Mouse (Mus musculus): ENCODE data around the gene Robo2.
"Not testable (repeated sequence)": the region's sequence is repeated elsewhere in the genome, so short reads cannot be mapped to it uniquely, and the experiment has no call there.

Robo2 gene

GRCm38 (mm10) chr16:74089951-74090350 is 321.7 kb downstream of the Robo2 start:
- DNase-seq (ENCODE audit: extremely low read depth, insufficient read length, low spot score) = no peak

- no peak for DNase-seq (ENCODE audit: extremely low read depth, insufficient read length, low spot score)
Observed at GRCm38 (mm10) chr16:74084188-74084587, 327.4 kb downstream of the Robo2 start.

- no peak for DNase-seq (ENCODE audit: extremely low read depth, insufficient read length, low spot score)
Observed at GRCm38 (mm10) chr16:74072671-74073070, 339.0 kb downstream of the Robo2 start.

GRCm38 (mm10) chr16:74070628-74071027 is 341.0 kb downstream of the Robo2 start:
- no peak for DNase-seq (ENCODE audit: extremely low read depth, insufficient read length, low spot score)

GRCm38 (mm10) chr16:74065958-74066357 is 345.7 kb downstream of the Robo2 start:
- DNase-seq (ENCODE audit: extremely low read depth, insufficient read length, low spot score) = no peak

GRCm38 (mm10) chr16:74061951-74062350 is 349.7 kb downstream of the Robo2 start:
- DNase-seq (ENCODE audit: extremely low read depth, insufficient read length, low spot score) = no peak

GRCm38 (mm10) chr16:74061479-74061878 is 350.1 kb downstream of the Robo2 start:
- no peak for DNase-seq (ENCODE audit: extremely low read depth, insufficient read length, low spot score)

GRCm38 (mm10) chr16:74056886-74057285 is 354.7 kb downstream of the Robo2 start:
- DNase-seq (ENCODE audit: extremely low read depth, insufficient read length, low spot score) = no peak

- DNase-seq (ENCODE audit: extremely low read depth, insufficient read length, low spot score) = no peak
Observed at GRCm38 (mm10) chr16:74056210-74056609, 355.4 kb downstream of the Robo2 start.

- no peak for DNase-seq (ENCODE audit: extremely low read depth, insufficient read length, low spot score)
Observed at GRCm38 (mm10) chr16:74055061-74055751, 356.4 kb downstream of the Robo2 start.

- DNase-seq (ENCODE audit: extremely low read depth, insufficient read length, low spot score) = no peak
Observed at GRCm38 (mm10) chr16:74049467-74049866, 362.2 kb downstream of the Robo2 start.

- DNase-seq (ENCODE audit: extremely low read depth, insufficient read length, low spot score) = no peak
Observed at GRCm38 (mm10) chr16:74048980-74049379, 362.6 kb downstream of the Robo2 start.

GRCm38 (mm10) chr16:74047232-74047631 is 364.4 kb downstream of the Robo2 start:
- DNase-seq (ENCODE audit: extremely low read depth, insufficient read length, low spot score) = no peak

- DNase-seq (ENCODE audit: extremely low read depth, insufficient read length, low spot score) = not testable (repeated sequence)
Observed at GRCm38 (mm10) chr16:74040797-74041196, 370.8 kb downstream of the Robo2 start.

- DNase-seq (ENCODE audit: extremely low read depth, insufficient read length, low spot score) = no peak
Observed at GRCm38 (mm10) chr16:74027822-74028221, 383.8 kb downstream of the Robo2 start.

GRCm38 (mm10) chr16:74022281-74022978 is 389.2 kb downstream of the Robo2 start:
- DNase-seq (ENCODE audit: extremely low read depth, insufficient read length, low spot score) = no peak

GRCm38 (mm10) chr16:74005767-74006166 is 405.9 kb downstream of the Robo2 start:
- no peak for DNase-seq (ENCODE audit: extremely low read depth, insufficient read length, low spot score)

- DNase-seq (ENCODE audit: extremely low read depth, insufficient read length, low spot score) = no peak
Observed at GRCm38 (mm10) chr16:74001331-74001730, 410.3 kb downstream of the Robo2 start.

- DNase-seq (ENCODE audit: extremely low read depth, insufficient read length, low spot score) = no peak
Observed at GRCm38 (mm10) chr16:73991212-73991611, 420.4 kb downstream of the Robo2 start.

- no peak for DNase-seq (ENCODE audit: extremely low read depth, insufficient read length, low spot score)
Observed at GRCm38 (mm10) chr16:73969573-73969972, 442.1 kb downstream of the Robo2 start.

- DNase-seq (ENCODE audit: extremely low read depth, insufficient read length, low spot score) = no peak
Observed at GRCm38 (mm10) chr16:73964366-73964926, 447.2 kb downstream of the Robo2 start.

- DNase-seq (ENCODE audit: extremely low read depth, insufficient read length, low spot score) = no peak
Observed at GRCm38 (mm10) chr16:73959479-73959970, 452.1 kb downstream of the Robo2 start.

Data from 3134 (cell line).